Mouse (Mus musculus) thymus, adult 2 months (tissue): Measurements from ENCODE around the gene Hdac9. TPM values are rescaled to one million over a fixed set of nuclear protein-coding genes. Genes with fewer than 3 reads are reported as not detected.

Experiments used
- DNase-seq: peaks from one replicate; pipeline ENCODE4 v3.0.0; 2021
- H3K27ac ChIP-seq: fragments of 200-500 bp; 2 replicates; pipeline ENCODE4 v1.5.1; 2012; ENCODE audit warnings: low read length, control low read depth; ENCODE audit not compliant: control insufficient read depth, insufficient read depth
- H3K27me3 ChIP-seq: fragments of 200-500 bp; 2 replicates; pipeline ENCODE4 v1.6.1; 2012; ENCODE audit warnings: mild to moderate bottlenecking, low read length, moderate library complexity, mixed read lengths; ENCODE audit not compliant: control insufficient read depth, insufficient read depth
- H3K36me3 ChIP-seq: fragments of 200-500 bp; 2 replicates; pipeline ENCODE4 v1.6.1; 2012; ENCODE audit warnings: mild to moderate bottlenecking, low read length, moderate library complexity; ENCODE audit not compliant: control insufficient read depth, insufficient read depth
- H3K4me1 ChIP-seq: fragments of 200-500 bp; replicated peaks from 2 replicates; pipeline ENCODE4 v1.6.1; 2012; ENCODE audit warnings: low read length; ENCODE audit not compliant: control insufficient read depth, insufficient read depth
- H3K4me3 ChIP-seq: fragments of 200-500 bp; 2 replicates; pipeline ENCODE4 v1.5.1; 2012; ENCODE audit warnings: mild to moderate bottlenecking, low read length, control low read depth, moderate library complexity; ENCODE audit not compliant: control insufficient read depth, insufficient read depth
- CTCF ChIP-seq: fragments of 200-500 bp; IDR thresholded peaks from 2 replicates; pipeline ENCODE4 v1.5.1; 2012; ENCODE audit warnings: mild to moderate bottlenecking, control low read depth, low read length, moderate library complexity, borderline replicate concordance; ENCODE audit not compliant: control insufficient read depth, poor library complexity, insufficient read depth; ENCODE audit errors: extremely low read depth
- POLR2A ChIP-seq: fragments of 200-500 bp; IDR thresholded peaks from 2 replicates; pipeline ENCODE4 v1.6.1; 2012; ENCODE audit warnings: mild to moderate bottlenecking, low read length, control low read depth, moderate library complexity; ENCODE audit not compliant: control insufficient read depth, poor library complexity, insufficient read depth; ENCODE audit errors: extremely low read depth
- WGBS: fragments of 180-500 bp; shearing (Covaris S2); methylation state at CpG from one replicate; pipeline ENCODE4 v1.1.7; 2018; 5-methylcytosine and 5-hydroxymethylcytosine counted together
- polyA plus RNA-seq: library from polyadenylated mRNA; depleted of rRNA; stranded (reverse); fragments of >200 nt; gene quantifications from 2 replicates; pipeline ENCODE4 v1.2.3, GENCODE M21; 2012

Hdac9 gene
- polyA plus RNA-seq, 1 experiment, result 1.9 TPM

GRCm38 (mm10) chr12:34432461-34432860 lies 484.4 kb downstream of the Hdac9 start:
- Histone ChIP-seq H3K4me3 (no peak overlapping the region), H3K36me3 (no peaks in the 10 kb centered on the region), H3K27ac (no peak overlapping the region), H3K4me1 (no peaks in the 10 kb centered on the region), H3K27me3 (no peaks in the 10 kb centered on the region)
- WGBS, result 25% methylated on average over 5 of the region's 5 CpGs
- DNase-seq, result no peak
- TF ChIP-seq CTCF, result no peak
- no peak for TF ChIP-seq POLR2A

- Histone ChIP-seq H3K27ac (no peak overlapping the region), H3K4me3 (no peak overlapping the region), H3K4me1 (no peaks in the 10 kb centered on the region), H3K36me3 (no peaks in the 10 kb centered on the region), H3K27me3 (no peaks in the 10 kb centered on the region)
- WGBS, result 94% methylated on average over 5 of the region's 5 CpGs
- no peak for DNase-seq
- TF ChIP-seq CTCF (no peak), POLR2A (no peak)
These were observed 485.1 kb downstream of the Hdac9 start for GRCm38 (mm10) chr12:34431832-34432231.

- 96% methylated on average over 2 of the region's 2 CpGs for WGBS
- Histone ChIP-seq H3K27ac (no peak overlapping the region), H3K27me3 (no peaks in the 10 kb centered on the region), H3K4me1 (no peaks in the 10 kb centered on the region), H3K4me3 (no peak overlapping the region), H3K36me3 (no peaks in the 10 kb centered on the region)
- no peak for DNase-seq
- TF ChIP-seq CTCF, result no peak
- no peak for TF ChIP-seq POLR2A
These were observed 491.4 kb downstream of the Hdac9 start for GRCm38 (mm10) chr12:34425468-34425867.

GRCm38 (mm10) chr12:34408139-34408538 lies 508.8 kb downstream of the Hdac9 start:
- DNase-seq, result no peak
- Histone ChIP-seq H3K4me3 (no peak overlapping the region), H3K36me3 (no peaks in the 10 kb centered on the region), H3K27ac (no peak overlapping the region), H3K27me3 (no peaks in the 10 kb centered on the region), H3K4me1 (no peaks in the 10 kb centered on the region)
- 89% methylated on average over 3 of the region's 3 CpGs for WGBS
- TF ChIP-seq CTCF (no peak), POLR2A (no peak)

DNA sequence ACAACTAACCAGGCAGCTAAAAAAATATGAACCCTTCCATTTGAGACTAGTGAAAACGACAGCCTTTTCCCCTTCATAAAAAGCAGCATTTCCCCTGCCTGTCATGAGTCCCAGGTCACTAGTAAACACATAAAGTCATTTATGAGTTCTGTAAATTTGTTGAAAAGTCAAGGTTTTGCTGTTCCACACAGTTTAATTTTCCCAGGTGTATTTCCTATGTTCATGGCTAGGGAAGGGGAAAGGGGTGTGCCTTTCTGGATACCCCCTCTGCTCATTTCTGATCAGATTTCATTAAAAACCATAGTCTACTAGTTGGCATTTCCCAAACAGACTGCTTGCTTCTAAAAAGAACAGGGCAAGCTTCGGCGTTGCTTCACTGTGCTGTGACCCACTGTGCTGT lies 509.8 kb downstream of the Hdac9 start:
- Histone ChIP-seq H3K36me3 (no peaks in the 10 kb centered on the region), H3K27me3 (no peaks in the 10 kb centered on the region), H3K4me3 (no peak overlapping the region), H3K27ac (no peak overlapping the region), H3K4me1 (no peaks in the 10 kb centered on the region)
- no peak for DNase-seq
- 81% methylated on average over 3 of the region's 3 CpGs for whole genome bisulfite sequencing
- no peak for TF ChIP-seq CTCF
- TF ChIP-seq POLR2A, result no peak

DNA sequence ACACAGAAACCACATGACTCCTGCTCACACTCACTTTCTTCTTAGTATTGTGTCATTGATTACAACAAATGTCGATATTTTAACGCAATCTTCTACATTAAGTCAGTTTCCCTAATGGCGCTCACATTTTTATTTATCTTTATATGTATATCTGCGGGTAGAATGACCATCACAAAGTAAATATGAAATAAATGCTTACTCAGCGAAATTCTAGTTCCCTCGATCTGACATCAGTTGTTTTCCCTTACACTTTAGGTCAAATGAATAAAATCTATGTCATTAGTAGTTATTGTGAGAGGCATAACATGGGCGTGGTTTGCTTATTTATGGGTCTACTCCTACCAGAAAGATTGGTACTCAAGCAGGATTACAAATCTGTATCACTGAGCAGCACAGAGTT lies 514.8 kb downstream of the Hdac9 start:
- no peak overlapping the region for H3K27ac ChIP-seq
- H3K27me3 ChIP-seq, result no peaks in the 10 kb centered on the region
- no peak for DNase-seq
- no peaks in the 10 kb centered on the region for H3K36me3 ChIP-seq
- no peaks in the 10 kb centered on the region for H3K4me1 ChIP-seq
- H3K4me3 ChIP-seq, result no peak overlapping the region
- WGBS, result 95% methylated on average over 7 of the region's 7 CpGs
- TF ChIP-seq CTCF, result no peak
- no peak for TF ChIP-seq POLR2A

- no peak overlapping the region for H3K4me3 ChIP-seq
- H3K4me1 ChIP-seq, result no peaks in the 10 kb centered on the region
- TF ChIP-seq CTCF, result no peak
- TF ChIP-seq POLR2A, result no peak
- no peaks in the 10 kb centered on the region for H3K27me3 ChIP-seq
- no peak for DNase-seq
- 98% methylated on average over 10 of the region's 10 CpGs for WGBS
- H3K36me3 ChIP-seq, result no peaks in the 10 kb centered on the region
- no peak overlapping the region for H3K27ac ChIP-seq
These were observed 518.3 kb downstream of the Hdac9 start for GRCm38 (mm10) chr12:34398611-34399010.
